Mouse (Mus musculus) hindlimb bud, embryonic 11.5 days (tissue): ENCODE measurements around the gene Rp9.
"Not testable (repeated sequence)": the region's sequence is repeated elsewhere in the genome, so short reads cannot be mapped to it uniquely, and the experiment has no call there.

Experiments
- DNase-seq: peaks from one replicate; pipeline ENCODE4 v3.0.0-alpha.2; 2012; ENCODE audit warnings: low read depth, low spot score; ENCODE audit errors: extremely low spot score

Rp9 gene

DNA sequence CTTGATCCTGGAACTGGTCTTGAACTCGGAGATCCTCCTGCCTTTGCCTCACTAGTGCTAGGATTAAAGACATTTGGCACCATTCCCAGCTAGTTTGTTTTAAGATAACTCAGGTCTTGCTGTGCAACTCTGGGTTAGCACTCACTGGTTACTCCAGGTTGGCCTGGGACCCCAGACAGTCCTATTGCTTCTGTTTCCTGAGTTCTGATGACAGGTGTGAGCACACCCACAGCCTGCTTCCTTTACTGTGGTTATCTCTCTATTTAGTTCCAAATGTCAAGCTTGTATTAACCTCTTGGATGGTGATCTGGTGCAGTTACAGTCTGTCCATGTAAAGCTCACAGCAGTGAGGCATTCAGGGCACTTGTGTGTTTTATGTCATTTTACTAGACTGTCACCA, 46.0 kb downstream of the Rp9 start:
- DNase-seq: no peak

DNA sequence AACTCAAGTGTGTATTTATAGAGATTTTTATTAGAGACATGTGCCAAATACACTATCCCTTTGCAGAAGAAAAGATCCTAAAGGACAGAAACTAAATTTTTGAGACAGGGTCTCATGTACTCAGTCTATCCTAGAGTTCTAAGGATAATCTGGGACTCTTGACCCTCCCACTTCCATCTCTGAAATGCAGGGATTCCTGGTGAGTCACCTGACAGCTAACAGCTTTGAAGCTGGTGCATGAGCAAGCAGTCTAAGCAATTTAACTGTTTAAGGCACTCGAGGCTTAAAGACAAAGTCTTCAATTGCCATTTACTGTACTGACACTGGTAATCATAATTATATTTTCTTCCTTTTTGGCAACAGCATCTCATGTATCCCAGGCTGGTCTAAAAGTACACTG, 47.0 kb downstream of the Rp9 start:
- DNase-seq: no peak

DNA sequence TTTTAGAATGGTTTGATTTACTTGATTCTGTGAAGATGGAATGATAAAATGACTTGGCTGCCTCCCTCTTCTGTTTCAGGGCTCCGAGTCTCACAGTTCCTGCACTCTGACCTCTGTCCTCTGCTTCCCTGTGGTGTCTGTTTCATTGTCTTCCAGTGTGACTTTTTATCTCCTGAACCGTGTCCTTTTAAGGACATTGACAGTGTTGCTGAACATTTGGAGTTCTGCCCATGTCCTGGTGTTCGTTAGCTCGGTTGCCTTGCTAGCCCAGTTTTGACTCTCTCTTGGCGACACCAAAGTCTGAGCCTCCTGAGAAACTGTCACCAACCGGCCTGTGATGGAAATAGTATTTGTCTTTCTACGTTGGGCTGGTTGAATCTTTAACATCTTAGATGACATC, 49.1 kb downstream of the Rp9 start:
- DNase-seq: no peak

DNA sequence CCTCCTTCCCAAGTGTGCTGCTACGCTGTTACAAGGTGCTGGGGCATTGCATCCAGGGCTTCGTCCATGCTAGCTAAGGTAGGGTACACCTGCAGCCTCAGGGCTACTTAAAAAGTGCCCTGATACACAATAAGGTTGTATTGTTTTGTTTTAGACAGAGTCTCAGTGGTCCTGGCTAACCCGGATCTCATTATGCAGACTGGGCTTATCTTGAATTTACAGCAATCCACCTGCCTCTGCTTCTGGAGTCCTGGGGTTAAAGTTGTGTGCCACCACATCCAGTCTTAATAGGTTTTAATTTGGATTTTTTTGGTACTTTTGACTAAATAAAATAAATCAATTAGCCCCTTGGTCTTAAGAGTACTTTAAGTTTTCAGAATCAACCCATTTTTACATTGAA, 49.7 kb downstream of the Rp9 start:
- DNase-seq: no peak

DNA sequence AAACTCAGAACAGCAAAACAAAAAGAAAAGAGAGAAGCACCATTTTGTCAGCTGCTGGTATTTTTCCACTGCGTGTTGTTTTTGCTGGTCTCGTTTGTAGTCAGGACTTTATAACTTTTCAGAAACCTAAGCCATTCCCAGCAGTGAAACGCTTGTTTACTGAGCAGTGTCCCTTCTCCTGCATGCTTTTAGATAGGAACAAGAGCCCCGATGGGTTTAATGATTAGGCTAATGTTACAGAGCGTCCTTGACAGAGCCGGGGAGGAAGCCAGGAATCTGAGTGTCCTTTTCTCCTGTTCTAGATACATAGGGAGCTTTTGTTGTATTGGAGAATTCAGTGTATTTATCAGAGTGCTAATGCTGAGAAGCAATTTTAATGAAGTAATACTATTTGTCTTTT, 52.0 kb downstream of the Rp9 start:
- DNase-seq: no peak

GRCm38 (mm10) chr9:22416187-22416586, 53.4 kb downstream of the Rp9 start:
- no peak for DNase-seq

DNA sequence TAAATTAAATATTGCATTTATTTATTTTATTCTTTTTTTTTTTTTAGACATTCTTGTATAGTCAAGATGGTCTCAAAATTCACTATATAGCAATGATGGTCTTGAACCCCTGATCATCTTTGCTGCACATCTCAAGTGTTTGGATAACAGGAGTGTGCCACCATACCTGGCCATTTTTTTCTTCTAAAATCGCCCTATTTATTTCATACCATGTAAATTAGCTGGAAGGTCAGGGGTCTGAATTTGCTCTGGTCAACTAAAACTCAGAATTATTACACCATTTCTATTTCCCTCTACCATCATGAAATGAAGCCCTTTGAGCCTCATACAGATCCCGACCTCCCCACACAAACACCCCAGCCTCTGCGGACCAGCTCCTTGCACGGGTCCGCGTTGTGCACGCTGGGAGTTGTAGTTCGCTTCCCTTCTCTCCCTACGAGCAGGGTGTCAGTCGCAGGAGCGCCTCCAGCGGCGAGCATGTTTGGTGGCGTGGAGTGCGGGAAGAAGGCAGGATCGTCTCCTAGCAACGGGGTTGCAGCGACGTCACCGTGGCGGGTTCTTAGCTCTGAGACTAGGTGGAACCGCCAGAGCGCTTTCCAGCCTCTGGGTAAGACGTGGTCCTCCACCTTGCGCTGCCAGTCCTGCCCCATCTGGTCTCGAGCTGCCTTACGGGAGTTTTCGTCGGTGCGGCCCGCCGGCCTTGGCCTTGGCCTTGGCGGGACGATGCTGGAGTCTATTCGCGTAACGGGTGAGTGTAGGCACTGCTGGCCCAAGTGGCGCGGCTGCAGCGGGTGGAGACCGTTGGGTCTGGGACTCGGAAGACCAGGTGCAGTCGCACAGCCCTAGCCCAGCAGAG, 58.3 kb downstream of the Rp9 start, which contains the start of gene 9530077C05Rik:
9530077C05Rik (plus strand) TSS at position 512 of the 856 bp plus-strand sequence.
- peak; percentile 96 for DNase-seq

- no peak for DNase-seq
Measured at GRCm38 (mm10) chr9:22409501-22409900, 60.0 kb downstream of the Rp9 start.

GRCm38 (mm10) chr9:22408344-22408743, 61.2 kb downstream of the Rp9 start:
- DNase-seq: not testable (repeated sequence)

DNA sequence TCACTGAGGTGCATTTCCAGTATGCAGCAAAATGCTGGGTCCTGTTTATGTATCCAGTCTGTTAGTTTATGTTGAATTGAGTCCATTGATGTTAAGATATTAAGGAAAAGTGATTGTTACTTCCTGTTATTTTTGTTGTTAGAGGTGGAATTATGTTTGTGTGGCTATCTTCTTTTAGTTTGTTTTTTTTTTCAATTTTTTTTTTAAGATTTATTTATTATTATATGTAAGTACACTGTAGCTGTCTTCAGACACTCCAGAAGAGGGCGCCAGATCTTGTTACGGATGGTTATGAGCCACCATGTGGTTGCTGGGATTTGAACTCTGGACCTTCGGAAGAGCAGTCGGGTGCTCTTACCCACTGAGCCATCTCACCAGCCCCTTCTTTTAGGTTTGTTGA, 61.9 kb downstream of the Rp9 start:
- DNase-seq: not testable (repeated sequence)

DNA sequence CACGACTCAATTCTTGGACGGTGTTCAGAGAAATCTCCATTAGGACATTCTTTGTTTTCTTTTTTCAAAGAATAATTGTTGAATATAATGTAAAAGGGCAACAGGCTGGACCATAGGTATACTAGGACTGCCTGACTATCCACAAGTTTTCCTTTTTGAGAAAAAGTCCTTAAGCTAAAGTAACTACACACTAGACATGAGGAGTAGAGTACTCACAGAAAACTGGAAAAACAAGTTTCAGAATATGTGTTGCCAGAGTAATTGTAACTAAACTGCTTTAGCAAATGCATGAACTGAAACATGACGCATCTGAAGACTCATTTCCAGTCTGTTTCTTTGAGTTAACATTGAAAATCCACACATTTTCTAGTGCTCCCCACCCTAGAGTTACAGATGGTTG, 64.1 kb downstream of the Rp9 start:
- DNase-seq: no peak

- not testable (repeated sequence) for DNase-seq
Measured at GRCm38 (mm10) chr9:22403501-22403900, 66.0 kb downstream of the Rp9 start.

DNA sequence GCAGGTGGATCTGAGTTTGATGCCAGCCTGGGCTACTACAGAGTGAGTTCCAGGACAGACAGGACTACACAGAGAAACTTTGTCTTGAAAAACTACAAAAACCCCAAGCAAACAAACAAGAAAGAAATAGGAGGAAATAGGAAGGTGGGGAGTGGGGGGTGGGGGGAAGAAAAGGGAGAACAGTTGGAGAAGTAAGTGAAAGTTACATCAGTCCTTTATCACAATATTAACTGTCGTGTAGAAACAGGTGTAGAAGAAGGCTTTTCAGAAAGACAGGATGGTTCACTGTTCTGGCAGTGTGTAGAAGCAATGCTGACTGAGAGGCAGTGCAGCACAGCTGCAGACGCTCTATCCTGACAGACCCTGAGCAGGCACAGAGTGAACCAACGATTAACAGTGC, 66.6 kb downstream of the Rp9 start:
- DNase-seq: no peak

GRCm38 (mm10) chr9:22402001-22402400, 67.5 kb downstream of the Rp9 start:
- no peak for DNase-seq

GRCm38 (mm10) chr9:22399021-22399420, 70.5 kb downstream of the Rp9 start:
- no peak for DNase-seq

DNA sequence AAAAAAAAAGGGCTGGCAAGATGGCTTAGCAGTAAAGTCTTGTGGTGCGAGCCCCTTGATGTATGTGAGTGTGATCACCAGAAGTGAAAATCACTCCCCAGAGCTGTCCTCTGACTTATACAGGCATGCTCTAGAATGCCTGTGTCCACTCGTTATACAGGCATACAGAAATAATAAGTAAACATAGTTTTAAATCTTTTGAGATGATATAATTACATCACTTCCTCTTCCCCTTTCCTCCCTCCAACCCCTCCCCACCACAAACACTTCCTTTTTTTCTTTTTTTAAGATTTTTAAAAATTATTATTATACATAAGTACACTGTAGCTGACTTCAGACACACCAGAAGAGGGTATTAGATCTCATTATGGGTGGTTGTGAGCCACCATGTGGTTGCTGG, 74.8 kb downstream of the Rp9 start:
- DNase-seq: no peak

GRCm38 (mm10) chr9:22390390-22390789, 79.2 kb downstream of the Rp9 start:
- DNase-seq: no peak

- no peak for DNase-seq
Measured at GRCm38 (mm10) chr9:22389736-22390245, 79.8 kb downstream of the Rp9 start.

DNA sequence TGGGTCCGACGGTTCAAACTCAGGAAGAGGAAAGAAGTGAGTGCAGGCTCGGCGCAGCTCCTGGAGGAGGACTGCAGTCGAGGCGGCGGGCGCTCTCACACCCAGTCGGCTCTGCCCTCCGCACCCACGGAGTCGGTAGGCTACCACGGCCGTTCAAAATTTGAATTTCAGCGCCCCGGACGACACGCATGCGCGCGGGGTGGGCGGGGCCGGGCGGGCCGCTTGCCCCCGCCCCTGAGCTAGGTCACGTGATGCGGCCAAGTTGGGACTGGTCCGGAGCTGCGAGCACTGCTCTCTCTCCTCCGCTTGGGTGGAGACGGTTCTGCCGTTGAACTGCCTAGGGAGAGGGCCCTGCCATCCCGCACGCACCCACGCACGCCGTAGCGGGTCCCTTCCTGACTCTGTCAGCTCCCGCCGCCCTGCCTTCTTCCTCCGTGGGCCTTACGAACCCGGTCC, 80.5 kb downstream of the Rp9 start, which contains the start of gene Anln:
Anln (minus strand) TSS at position 168 of the 456 bp plus-strand sequence.
- peak; percentile 58 for DNase-seq

GRCm38 (mm10) chr9:22388401-22388980, 81.1 kb downstream of the Rp9 start:
- DNase-seq: no peak

GRCm38 (mm10) chr9:22387901-22388300, 81.6 kb downstream of the Rp9 start:
- DNase-seq: no peak

DNA sequence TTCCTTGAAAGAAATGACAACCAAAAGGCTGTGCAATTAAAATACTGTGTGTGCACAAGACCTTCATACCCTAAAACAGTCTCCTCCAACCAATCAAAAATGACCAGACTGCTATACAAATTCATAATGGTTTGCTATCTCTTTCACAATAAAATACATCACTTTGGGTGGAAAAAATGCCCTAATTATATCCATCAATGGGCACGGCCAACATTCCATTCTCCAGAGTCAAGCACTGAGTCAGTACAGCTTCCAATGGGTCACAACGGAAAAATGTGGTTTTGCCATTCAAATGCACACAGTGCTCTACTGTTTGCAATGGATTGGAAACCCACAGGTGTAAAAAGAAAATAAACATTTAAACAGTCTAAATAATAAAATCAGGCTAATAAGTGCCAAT, 83.7 kb downstream of the Rp9 start:
- DNase-seq: no peak
